Mouse (Mus musculus) stomach, postnatal 0 days (tissue): ENCODE measurements around the gene Ltn1.

Source experiments
- CTCF ChIP-seq: IDR thresholded peaks from 2 replicates; pipeline ENCODE4 v1.5.1; 2016; ENCODE audit warnings: antibody characterized with exemption, low read depth, mild to moderate bottlenecking, moderate library complexity
- EP300 ChIP-seq: optimal IDR thresholded peaks from 2 replicates; pipeline ENCODE3; 2016; ENCODE audit warnings: antibody characterized with exemption

- peak; percentile 57 for TF ChIP-seq CTCF
- no peak for TF ChIP-seq EP300
These were observed 27.4 kb downstream of the Ltn1 start for GRCm38 (mm10) chr16:87405001-87405400.
